ENCODE assay signal across 16 mouse cellular contexts in the genomic region with DNA sequence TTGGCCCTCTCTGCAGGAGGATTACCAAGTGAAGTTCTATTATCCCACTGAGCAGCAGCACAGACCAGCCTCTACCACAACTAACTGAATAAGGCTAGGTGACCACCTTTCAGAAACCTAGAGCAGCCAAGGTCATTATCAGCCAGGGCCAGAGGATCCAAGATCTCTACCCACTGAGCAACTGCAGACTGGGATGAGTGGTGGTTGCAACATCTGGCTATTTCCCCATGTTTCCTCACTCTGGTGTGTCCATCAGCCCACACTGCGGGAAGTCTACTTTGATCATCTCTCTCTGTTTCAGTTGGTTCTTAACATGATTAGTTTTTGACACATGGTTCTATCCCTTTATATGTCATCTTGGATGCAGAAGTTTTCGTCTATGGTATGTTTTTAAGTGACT.
"Had no signal": no experiment of that assay in that cellular context is flagged by ENCODE, and none has a peak within 500 bp of the region (broad histone marks: within the 10 kb centered on the region; RNA-seq: fewer than 3 reads in every experiment).

No protein-coding gene starts in this region.

- H3K9me3 ChIP-seq: megakaryocyte, embryonic 14.5 days; midbrain, embryonic 13.5 days; midbrain, embryonic 15.5 days; neural tube, embryonic 12.5 days had no signal

- ATAC-seq: midbrain, embryonic 13.5 days; midbrain, embryonic 15.5 days had no signal

- H3K27ac ChIP-seq: liver, embryonic 14.5 days; macrophage; midbrain, embryonic 13.5 days; midbrain, embryonic 15.5 days; neural tube, embryonic 12.5 days had no signal

- H3K27me3 ChIP-seq: megakaryocyte, embryonic 14.5 days; midbrain, embryonic 15.5 days; neural tube, embryonic 12.5 days had no signal

- H3K4me1 ChIP-seq: midbrain, embryonic 15.5 days; neural tube, embryonic 12.5 days had no signal

- H3K4me3 ChIP-seq: megakaryocyte, embryonic 14.5 days; midbrain, embryonic 13.5 days; midbrain, embryonic 15.5 days; neural tube, embryonic 12.5 days had no signal

- H3K36me3 ChIP-seq: midbrain, embryonic 13.5 days; midbrain, embryonic 15.5 days; neural tube, embryonic 12.5 days had no signal

- H3K4me2 ChIP-seq: lung, embryonic 14.5 days; midbrain, embryonic 11.5 days; midbrain, embryonic 13.5 days; midbrain, embryonic 15.5 days; neural tube, embryonic 12.5 days had no signal

- DNase-seq: lung, adult 18-20 months; lung, embryonic 14.5 days; lung, postnatal 10 days; right cerebral cortex, postnatal 25 days; right cerebral cortex, postnatal 4 days; spleen, adult 18-20 months; thymus, adult 18-20 months; thymus, postnatal 14 days; thymus, postnatal 36 days had no signal
